Mouse (Mus musculus) forebrain, postnatal 0 days (tissue): ENCODE results near the gene Zfp953. TPM values are rescaled to one million over a fixed set of nuclear protein-coding genes. Genes with fewer than 3 reads are reported as not detected.

Experiments used
- ATAC-seq: fragments of 200-750 bp; cut with Nextera tagmentation; 2 replicates; pipeline ENCODE4 v1.8.0; 2017; ENCODE audit warnings: mild to moderate bottlenecking, moderate library complexity
- DNase-seq: peaks from one replicate; pipeline ENCODE4 v3.0.0-alpha.2; 2015
- H3K27ac ChIP-seq: fragments of 300-500 bp; sonication (generic); 2 replicates; pipeline ENCODE4 v1.5.1; 2014; ENCODE audit warnings: low read depth, mild to moderate bottlenecking, antibody characterized with exemption, low read length, moderate library complexity, mixed read lengths
- H3K27me3 ChIP-seq: fragments of 300-500 bp; sonication (generic); 2 replicates; pipeline ENCODE4 v1.6.1; 2014; ENCODE audit warnings: mild to moderate bottlenecking, low read length, mixed read lengths; ENCODE audit not compliant: insufficient read depth
- H3K36me3 ChIP-seq: fragments of 300-500 bp; sonication (generic); 2 replicates; pipeline ENCODE4 v1.6.1; 2014; ENCODE audit warnings: mild to moderate bottlenecking, moderate library complexity; ENCODE audit not compliant: insufficient read depth
- H3K4me1 ChIP-seq: fragments of 300-500 bp; sonication (generic); 2 replicates; pipeline ENCODE4 v1.6.1; 2014; ENCODE audit warnings: antibody characterized with exemption; ENCODE audit not compliant: insufficient read depth
- H3K4me2 ChIP-seq: fragments of 300-500 bp; sonication (generic); 2 replicates; pipeline ENCODE4 v1.6.1; 2014; ENCODE audit warnings: low read depth, mild to moderate bottlenecking, moderate library complexity
- H3K4me3 ChIP-seq: fragments of 300-500 bp; sonication (generic); 2 replicates; pipeline ENCODE4 v1.5.1; 2014; ENCODE audit warnings: low read depth, low read length, mixed read lengths
- H3K9ac ChIP-seq: fragments of 300-500 bp; sonication (generic); 2 replicates; pipeline ENCODE4 v1.6.1; 2014; ENCODE audit warnings: mild to moderate bottlenecking
- H3K9me3 ChIP-seq: fragments of 300-500 bp; sonication (generic); 2 replicates; pipeline ENCODE4 v1.6.1; 2016; ENCODE audit warnings: low read length
- CTCF ChIP-seq: sonication (generic); IDR thresholded peaks from 2 replicates; pipeline ENCODE4 v1.5.1; 2016; ENCODE audit warnings: antibody characterized with exemption, control low read depth, low read depth
- WGBS: fragments of 180-500 bp; shearing (Covaris S2); extraction: QIAGEN DNeasy Blood & Tissue Kit; methylation state at CpG from one replicate; pipeline ENCODE4 v1.1.7; 2014; 5-methylcytosine and 5-hydroxymethylcytosine counted together
- polyA plus RNA-seq: library from polyadenylated mRNA; unstranded; fragments of >200 nt; fragmentation: Nextera tagmentation; extraction: Ambion mirVana; gene quantifications from 2 replicates; pipeline ENCODE4 v1.2.1, GENCODE M21; 2015
- total RNA-seq: library from RNA; depleted of rRNA; stranded (reverse); fragments of >200 nt; gene quantifications from 2 replicates; pipeline ENCODE4 v1.2.3, GENCODE M21; 2014; rRNA removed

Zfp953 gene
- total and polyA plus RNA-seq, 2 experiments from 2014 or later: 0.39 to 2.0 TPM

DNA sequence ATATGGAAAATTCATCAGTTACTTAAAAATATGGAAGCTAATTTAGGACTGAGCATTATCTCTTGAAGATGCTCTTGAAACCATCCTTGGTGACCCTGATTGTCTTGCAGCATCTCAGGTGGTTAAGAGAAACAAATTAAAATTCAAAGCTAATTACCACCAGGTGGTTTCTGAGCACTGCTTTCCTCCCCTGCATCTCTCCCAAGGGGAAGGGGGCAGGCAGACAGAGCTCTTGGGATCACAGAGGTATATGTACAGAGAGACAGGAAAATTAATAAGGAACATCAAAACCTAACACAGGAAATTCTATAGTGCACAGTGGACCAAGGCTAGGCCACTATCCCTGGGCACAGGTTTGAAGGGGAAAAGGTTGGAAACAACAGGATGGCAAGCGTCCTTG, 27.5 kb downstream of the Zfp953 start:
- WGBS: 65% methylated on average over 1 of the region's 1 CpGs
- peak; percentile 19 for ATAC-seq
- H3K4me3 ChIP-seq: peak overlapping the region; percentile 53

DNA sequence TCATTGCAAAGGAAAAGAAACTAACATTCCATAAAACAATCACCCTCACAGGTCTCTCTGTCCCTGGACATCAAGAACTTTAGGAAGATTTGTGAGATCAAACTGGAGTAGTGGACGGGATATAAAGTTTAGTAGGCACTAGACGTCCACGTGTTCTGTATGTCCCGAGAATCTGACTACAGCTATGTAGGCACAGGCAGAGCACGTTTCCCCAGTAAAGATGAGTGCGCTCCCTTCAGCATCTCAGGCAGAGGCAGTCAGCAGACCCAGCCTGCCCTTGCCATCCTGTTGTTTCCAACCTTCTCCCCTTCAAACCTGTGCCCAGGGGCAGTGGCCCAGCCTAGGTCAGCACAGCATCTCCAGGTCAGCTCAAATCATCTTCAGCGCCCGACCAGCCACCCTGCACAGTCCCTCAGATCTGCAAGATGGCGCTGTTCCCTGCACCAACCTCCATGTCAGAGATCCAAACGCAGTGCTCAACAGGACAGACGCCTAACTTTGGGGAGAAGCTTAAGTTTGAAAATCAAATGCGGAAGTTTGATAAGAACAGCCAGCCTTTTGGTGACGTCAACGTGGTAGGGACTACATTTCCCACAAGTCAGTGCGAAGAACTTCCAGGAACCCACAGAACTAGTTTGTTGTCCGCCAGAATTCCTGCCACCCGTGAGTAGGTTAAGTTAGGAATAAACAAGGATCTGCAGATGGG, 28.2 kb downstream of the Zfp953 start, which contains the start of gene Zfp595:
Gene Zfp595 (minus strand): TSS at position 552 of the 706 bp plus-strand sequence.
- Histone ChIP-seq H3K27me3 (no peaks in the 10 kb centered on the region), H3K9ac (peak within 1 kb of the TSS; percentile 50), H3K4me1 (no peaks in the 10 kb centered on the region), H3K4me3 (peak within 1 kb of the TSS; percentile 53), H3K36me3 (no peaks in the 10 kb centered on the region), H3K27ac (no peak within 1 kb of the TSS), H3K9me3 (no peaks in the 10 kb centered on the region), H3K4me2 (peak within 1 kb of the TSS; percentile 80)
- peak; percentile 67 for TF ChIP-seq CTCF
- peak; percentile 95 for ATAC-seq
- 16% methylated on average over 17 of the region's 17 CpGs for WGBS
- DNase-seq: peak; percentile 81

More for the DNA sequence above, 27.5 kb downstream of the Zfp953 start:
- H3K4me2 ChIP-seq: peak overlapping the region; percentile 80
- no peaks in the 10 kb centered on the region for H3K36me3 ChIP-seq
- no peak overlapping the region for H3K27ac ChIP-seq
- H3K4me1 ChIP-seq: no peaks in the 10 kb centered on the region
- no peaks in the 10 kb centered on the region for H3K27me3 ChIP-seq
- H3K9ac ChIP-seq: peak overlapping the region; percentile 50
- no peaks in the 10 kb centered on the region for H3K9me3 ChIP-seq
- DNase-seq: no peak
- TF ChIP-seq CTCF: no peak

DNA sequence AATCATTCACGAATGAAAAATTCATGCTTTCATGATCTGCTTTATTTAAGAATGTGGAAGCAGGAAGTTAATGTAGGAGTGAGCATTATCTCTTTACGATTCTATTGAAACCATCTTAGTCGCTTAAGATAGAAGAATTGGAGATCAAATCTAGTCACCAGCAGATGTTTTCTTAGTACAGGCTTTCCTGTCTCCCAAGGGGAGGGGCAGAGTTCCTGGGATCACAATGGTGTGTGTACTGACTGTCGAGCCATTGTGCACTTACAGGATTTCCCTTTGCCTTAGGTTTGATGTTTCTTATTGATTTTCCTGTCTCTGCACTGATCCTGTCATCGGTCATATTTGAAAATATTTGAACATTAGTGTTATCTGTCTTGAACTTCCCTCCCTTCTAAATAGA, 53.7 kb downstream of the Zfp953 start:
- ATAC-seq (peak; percentile 66), DNase-seq (no peak)
- no peaks in the 10 kb centered on the region for H3K9me3 ChIP-seq
- H3K27me3 ChIP-seq: no peaks in the 10 kb centered on the region
- no peaks in the 10 kb centered on the region for H3K36me3 ChIP-seq
- peak overlapping the region; percentile 90 for H3K4me2 ChIP-seq
- no peaks in the 10 kb centered on the region for H3K4me1 ChIP-seq
- 27% methylated on average over 5 of the region's 5 CpGs for WGBS
- peak overlapping the region; percentile 76 for H3K9ac ChIP-seq
- no peak for TF ChIP-seq CTCF
- peak overlapping the region; percentile 75 for H3K4me3 ChIP-seq
- peak overlapping the region; percentile 74 for H3K27ac ChIP-seq

DNA sequence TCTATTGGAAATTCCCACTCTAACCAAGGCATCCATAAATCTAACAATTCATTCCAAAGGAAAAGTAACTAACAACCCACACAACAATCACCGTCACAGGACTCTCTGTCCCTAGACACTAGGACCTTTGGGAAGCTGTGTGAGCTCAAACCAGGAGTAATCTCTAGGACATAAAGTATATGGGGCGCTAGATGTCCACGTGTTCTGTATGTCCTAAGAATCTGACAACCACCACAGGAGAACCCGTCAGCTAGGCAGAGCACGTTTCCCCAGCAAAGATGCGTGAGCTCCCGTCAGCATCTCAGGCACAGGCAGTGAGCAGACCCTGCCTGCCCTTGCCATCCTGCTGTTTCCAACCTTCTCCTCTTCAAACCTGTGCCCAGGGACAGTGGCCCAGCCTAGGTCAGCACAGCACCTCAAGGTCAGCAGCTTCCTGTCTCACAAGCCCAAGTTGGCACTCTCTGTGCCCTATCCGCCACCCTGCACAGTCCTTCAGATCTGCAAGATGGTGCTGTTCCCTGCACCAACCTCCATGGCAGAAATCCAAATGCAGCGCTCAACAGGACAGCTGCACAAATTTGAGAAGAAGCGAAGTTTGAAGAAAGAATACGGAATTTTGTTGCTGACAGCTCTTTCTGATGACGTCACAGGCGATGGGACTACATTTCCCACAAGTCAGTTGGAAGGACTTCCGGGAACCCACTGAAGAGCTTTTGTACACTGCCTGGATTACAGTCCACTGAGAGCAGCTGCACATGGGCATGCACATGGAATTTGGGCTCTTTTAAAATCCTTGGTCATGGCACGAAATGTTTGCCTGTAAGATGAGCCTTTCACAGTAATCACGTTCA, 54.4 kb downstream of the Zfp953 start, which contains the start of gene Zfp457:
Gene Zfp457 (minus strand): TSS at position 664 of the 851 bp plus-strand sequence.
- Histone ChIP-seq H3K4me2 (peak within 1 kb of the TSS; percentile 90), H3K27ac (peak within 1 kb of the TSS; percentile 74), H3K9ac (peak within 1 kb of the TSS; percentile 76), H3K4me1 (no peaks in the 10 kb centered on the region), H3K36me3 (no peaks in the 10 kb centered on the region), H3K27me3 (no peaks in the 10 kb centered on the region), H3K9me3 (no peaks in the 10 kb centered on the region), H3K4me3 (peak within 1 kb of the TSS; percentile 75)
- WGBS: 9% methylated on average over 16 of the region's 16 CpGs
- TF ChIP-seq CTCF: peak; percentile 44; the same call in 1 of the 2 replicates
- peak; percentile 100 for ATAC-seq
- DNase-seq: peak; percentile 94

Other genes with a start within 250 kb of the Zfp953 start
- gene Rslcan18, start 244.3 kb downstream of the Zfp953 start, total RNA-seq: not detected in 2 replicates
- gene Rslcan18, start 244.3 kb downstream of the Zfp953 start, polyA plus RNA-seq: 0.08 TPM in 1 of 2 replicates, not detected in the other
- 7.8 and 8.9 TPM in 2 replicates for gene Zfp759, start 238.9 kb downstream of the Zfp953 start, total RNA-seq
- gene Zfp759, start 238.9 kb downstream of the Zfp953 start, polyA plus RNA-seq: 1.5 and 2.6 TPM in 2 replicates
- 2.9 and 7.8 TPM in 2 replicates for gene Rsl1, start 187.4 kb downstream of the Zfp953 start, total RNA-seq
- 2.9 and 3.3 TPM in 2 replicates for gene Rsl1, start 187.4 kb downstream of the Zfp953 start, polyA plus RNA-seq
- 2.5 and 3.2 TPM in 2 replicates for gene Zfp455, start 166.1 kb downstream of the Zfp953 start, total RNA-seq
- gene Zfp455, start 166.1 kb downstream of the Zfp953 start, polyA plus RNA-seq: 0.67 and 1.2 TPM in 2 replicates
- 15.5 and 16.6 TPM in 2 replicates for gene Zfp458, start 82.1 kb downstream of the Zfp953 start, total RNA-seq
- gene Zfp458, start 82.1 kb downstream of the Zfp953 start, polyA plus RNA-seq: 2.9 and 3.1 TPM in 2 replicates
- gene Zfp457, start 54.1 kb downstream of the Zfp953 start, total RNA-seq: 0.81 and 1.5 TPM in 2 replicates
- gene Zfp457, start 54.1 kb downstream of the Zfp953 start, polyA plus RNA-seq: 0.31 and 0.41 TPM in 2 replicates
- 3.0 and 3.2 TPM in 2 replicates for gene Zfp595, start 28.0 kb downstream of the Zfp953 start, total RNA-seq
- 0.50 and 0.54 TPM in 2 replicates for gene Zfp595, start 28.0 kb downstream of the Zfp953 start, polyA plus RNA-seq
- gene Gm28044, start 69 bp downstream of the Zfp953 start, total RNA-seq: not detected in 2 replicates
- not detected in 2 replicates for gene Gm28044, start 69 bp downstream of the Zfp953 start, polyA plus RNA-seq
- not detected in 2 replicates for gene Gm28041, start 15.1 kb upstream of the Zfp953 start, total RNA-seq
- not detected in 2 replicates for gene Gm28041, start 15.1 kb upstream of the Zfp953 start, polyA plus RNA-seq
- 0.57 and 1.1 TPM in 2 replicates for gene Zfp456, start 15.2 kb upstream of the Zfp953 start, total RNA-seq
- gene Zfp456, start 15.2 kb upstream of the Zfp953 start, polyA plus RNA-seq: 0.18 and 0.23 TPM in 2 replicates
- gene Zfp429, start 39.2 kb upstream of the Zfp953 start, total RNA-seq: 2.4 and 12.1 TPM in 2 replicates
- 1.1 and 1.6 TPM in 2 replicates for gene Zfp429, start 39.2 kb upstream of the Zfp953 start, polyA plus RNA-seq
- gene Zfp459, start 60.8 kb upstream of the Zfp953 start, total RNA-seq: 1.9 and 2.1 TPM in 2 replicates
- 0.53 and 0.71 TPM in 2 replicates for gene Zfp459, start 60.8 kb upstream of the Zfp953 start, polyA plus RNA-seq
- gene Zfp874a, start 91.0 kb upstream of the Zfp953 start, total RNA-seq: 10.0 and 12.8 TPM in 2 replicates
- 3.6 and 4.7 TPM in 2 replicates for gene Zfp874a, start 91.0 kb upstream of the Zfp953 start, polyA plus RNA-seq
- 9.3 and 17.5 TPM in 2 replicates for gene Zfp874b, start 123.7 kb upstream of the Zfp953 start, total RNA-seq
- 2.3 TPM in 2 replicates for gene Zfp874b, start 123.7 kb upstream of the Zfp953 start, polyA plus RNA-seq
- gene Zfp58, start 139.9 kb upstream of the Zfp953 start, total RNA-seq: 4.9 and 9.2 TPM in 2 replicates
- 3.6 and 4.9 TPM in 2 replicates for gene Zfp58, start 139.9 kb upstream of the Zfp953 start, polyA plus RNA-seq
- gene Gm26965, start 165.5 kb upstream of the Zfp953 start, total RNA-seq: 0.43 TPM in 1 of 2 replicates, not detected in the other
- gene Gm26965, start 165.5 kb upstream of the Zfp953 start, polyA plus RNA-seq: 0.19 TPM in 1 of 2 replicates, not detected in the other
- gene Zfp87, start 165.6 kb upstream of the Zfp953 start, total RNA-seq: 26.8 and 29.2 TPM in 2 replicates
- gene Zfp87, start 165.6 kb upstream of the Zfp953 start, polyA plus RNA-seq: 33.9 and 40.1 TPM in 2 replicates
- 19.3 and 20.9 TPM in 2 replicates for gene Zfp748, start 193.2 kb upstream of the Zfp953 start, total RNA-seq
- 6.8 and 7.1 TPM in 2 replicates for gene Zfp748, start 193.2 kb upstream of the Zfp953 start, polyA plus RNA-seq
- 17.9 and 18.9 TPM in 2 replicates for gene Zfp729b, start 249.1 kb upstream of the Zfp953 start, total RNA-seq
- 4.2 and 4.3 TPM in 2 replicates for gene Zfp729b, start 249.1 kb upstream of the Zfp953 start, polyA plus RNA-seq